Mouse (Mus musculus): Measurements from ENCODE around the gene Ggcx.

GRCm38 (mm10) chr6:72447487-72447886, 33.4 kb downstream of the Ggcx start:
- TF ChIP-seq POLR2A (IDR thresholded peaks at IDR 0.05; ENCODE audit: low read depth, low read length) (no peak), CTCF (IDR thresholded peaks at IDR 0.05; ENCODE audit: extremely low read depth, insufficient read depth, insufficient read length, insufficient replicate concordance) (no peak)
